Mouse (Mus musculus) liver, adult 2 months (tissue): ENCODE measurements around the gene Yae1d1.

Experiments
- CTCF ChIP-seq: fragments of 200-500 bp; IDR thresholded peaks from 2 replicates; pipeline ENCODE4 v1.5.1; 2011; ENCODE audit warnings: low read depth, low read length, control low read depth
- POLR2A ChIP-seq: fragments of 200-500 bp; IDR thresholded peaks from 2 replicates; pipeline ENCODE4 v1.6.1; 2011; ENCODE audit warnings: low read length, control low read depth; ENCODE audit not compliant: insufficient read depth; ENCODE audit errors: extremely low read depth

GRCm38 (mm10) chr13:17954282-17954681 is 38.9 kb downstream of the Yae1d1 start:
- no peak for TF ChIP-seq POLR2A
- no peak for TF ChIP-seq CTCF
